Mouse (Mus musculus): ENCODE measurements around the gene Cpt1a.

- no peak for TF ChIP-seq CTCF (IDR thresholded peaks at IDR 0.05; ENCODE audit: borderline replicate concordance, control insufficient read depth, extremely low read depth, insufficient read depth, low read length, poor library complexity)
- no peak for TF ChIP-seq POLR2A (IDR thresholded peaks at IDR 0.05; ENCODE audit: control insufficient read depth, extremely low read depth, insufficient read depth, low read length, poor library complexity)
Observed at GRCm38 (mm10) chr19:3376966-3377715, 55.0 kb downstream of the Cpt1a start.
